In the genomic region with DNA sequence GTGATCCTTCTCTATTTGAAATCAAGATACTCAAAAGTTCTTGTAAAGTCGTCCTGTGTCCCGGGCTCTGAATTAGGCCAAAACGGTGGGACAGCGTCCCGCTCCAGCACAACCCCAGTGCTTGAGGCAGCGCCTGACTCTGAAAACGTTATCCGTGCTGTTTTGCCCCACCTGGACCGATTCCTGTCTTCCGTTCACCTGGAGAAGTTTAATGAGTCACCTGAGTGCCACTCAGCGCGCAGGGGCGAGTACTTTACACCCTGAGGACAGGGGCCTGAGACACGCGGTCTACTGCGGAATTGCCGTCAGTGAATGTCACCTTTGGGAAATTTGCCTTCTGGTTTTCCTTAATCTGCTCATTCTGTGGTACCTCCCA, we compare ENCODE assay signal across 8 mouse cellular contexts. TPM values are rescaled to one million over a fixed set of nuclear protein-coding genes. Genes with fewer than 3 reads are reported as not detected.
DNase-seq lines count a peak whose midpoint lies in the region; ATAC-seq and TF ChIP-seq lines count a peak whose summit lies in the region.

No protein-coding gene starts in this region.

- ATAC-seq in erythroblast, adult 5-6 weeks (replicated peaks; ENCODE audit: low FRiP score, poor library complexity, severe bottlenecking) = no peak
- ATAC-seq in hindbrain, postnatal 0 days = no peak
- no peak for ATAC-seq in liver, embryonic 14.5 days (ENCODE audit: insufficient read depth)
- no peak for ATAC-seq in neural tube, embryonic 15.5 days (ENCODE audit: low FRiP score)

- TF ChIP-seq EP300 in liver, embryonic 14.5 days (IDR thresholded peaks at IDR 0.05; ENCODE audit: low read depth) = no peak

- peaks cover 4% of the 10 kb centered on the region; the same call in 1 of the 2 replicates for H3K27me3 ChIP-seq in erythroblast, embryonic 14.5 days (ENCODE audit: control insufficient read depth)
- H3K27me3 ChIP-seq in hindbrain, postnatal 0 days (ENCODE audit: insufficient read depth, low read length) = no peaks in the 10 kb centered on the region
- H3K27me3 ChIP-seq in liver, embryonic 14.5 days (ENCODE audit: control insufficient read depth, insufficient read depth, low read length) = no peaks in the 10 kb centered on the region
- peaks cover 9% of the 10 kb centered on the region; the same call in 1 of the 2 replicates for H3K27me3 ChIP-seq in neural tube, embryonic 15.5 days (replicated peaks)

- WGBS in bone marrow, adult 2 months = 8% methylated on average over 17 of the region's 17 CpGs
- WGBS in hindbrain, postnatal 0 days = 6% methylated on average over 17 of the region's 17 CpGs
- 5% methylated on average over 17 of the region's 17 CpGs for WGBS in liver, embryonic 14.5 days (ENCODE audit: insufficient replicate concordance)
- 3% methylated on average over 17 of the region's 17 CpGs for WGBS in neural tube, embryonic 15.5 days

- DNase-seq in hindbrain, postnatal 0 days (ENCODE audit: low spot score) = no peak
- DNase-seq in liver, embryonic 14.5 days (ENCODE audit: low read depth in 3 of 3, low spot score in 3 of 3) = no peak
- DNase-seq in spleen, adult 18-20 months = no peak
- DNase-seq in right cerebral cortex, postnatal 25 days = no peak

- H3K4me2 ChIP-seq in hindbrain, postnatal 0 days (ENCODE audit: low read depth, low read length) = peak overlapping the region; percentile 78
- peak overlapping the region; percentile 96 for H3K4me2 ChIP-seq in liver, embryonic 14.5 days (ENCODE audit: low read depth)
- peak overlapping the region; percentile 79 for H3K4me2 ChIP-seq in neural tube, embryonic 15.5 days

- peak overlapping the region; percentile 76; the same call in 1 of the 2 replicates for H3K9ac ChIP-seq in hindbrain, postnatal 0 days (replicated peaks; ENCODE audit: low read length)
- peak overlapping the region; percentile 75 for H3K9ac ChIP-seq in liver, embryonic 14.5 days (replicated peaks)
- peak overlapping the region; percentile 12; the same call in 1 of the 2 replicates for H3K9ac ChIP-seq in neural tube, embryonic 15.5 days (replicated peaks)

- no peak overlapping the region for H3K27ac ChIP-seq in bone marrow, adult 2 months (ENCODE audit: control insufficient read depth, insufficient read depth, low read depth, low read length, poor library complexity)
- H3K27ac ChIP-seq in hindbrain, postnatal 0 days = peak overlapping the region; percentile 45; the same call in 1 of the 2 replicates
- peak overlapping the region; percentile 75 for H3K27ac ChIP-seq in liver, embryonic 14.5 days
- H3K27ac ChIP-seq in neural tube, embryonic 15.5 days (replicated peaks) = no peak overlapping the region

- peaks cover 31% of the 10 kb centered on the region for H3K36me3 ChIP-seq in erythroblast, embryonic 14.5 days (ENCODE audit: control insufficient read depth)
- no peaks in the 10 kb centered on the region for H3K36me3 ChIP-seq in hindbrain, postnatal 0 days (ENCODE audit: insufficient read depth, low read length)
- peaks cover 13% of the 10 kb centered on the region for H3K36me3 ChIP-seq in liver, embryonic 14.5 days (replicated peaks; ENCODE audit: control insufficient read depth, insufficient read depth, low read depth)
- no peaks in the 10 kb centered on the region for H3K36me3 ChIP-seq in neural tube, embryonic 15.5 days

- no peak for TF ChIP-seq POLR2A in bone marrow, adult 2 months (IDR thresholded peaks at IDR 0.05; ENCODE audit: borderline replicate concordance, control insufficient read depth, low read depth, low read length)

- H3K9me3 ChIP-seq in erythroblast, embryonic 14.5 days (ENCODE audit: control insufficient read depth, low read length) = no peaks in the 10 kb centered on the region
- H3K9me3 ChIP-seq in hindbrain, postnatal 0 days (ENCODE audit: low read length) = no peaks in the 10 kb centered on the region
- no peaks in the 10 kb centered on the region for H3K9me3 ChIP-seq in liver, embryonic 14.5 days (ENCODE audit: control insufficient read depth, low read length)
- no peaks in the 10 kb centered on the region for H3K9me3 ChIP-seq in neural tube, embryonic 15.5 days (replicated peaks)

- no peak for TF ChIP-seq CTCF in bone marrow, adult 2 months (IDR thresholded peaks at IDR 0.05; ENCODE audit: control insufficient read depth, insufficient read depth, low read length)
- no peak for TF ChIP-seq CTCF in hindbrain, postnatal 0 days (IDR thresholded peaks at IDR 0.05; ENCODE audit: low read depth)
- TF ChIP-seq CTCF in liver, embryonic 14.5 days (IDR thresholded peaks at IDR 0.05; ENCODE audit: low read depth) = no peak

- peaks cover 73% of the 10 kb centered on the region for H3K4me1 ChIP-seq in erythroblast, embryonic 14.5 days (ENCODE audit: control insufficient read depth)
- peaks cover 4% of the 10 kb centered on the region; the same call in 1 of the 2 replicates for H3K4me1 ChIP-seq in bone marrow, adult 2 months (ENCODE audit: control insufficient read depth, insufficient read depth, low read length)
- H3K4me1 ChIP-seq in hindbrain, postnatal 0 days (ENCODE audit: insufficient read depth, low read length) = no peaks in the 10 kb centered on the region
- H3K4me1 ChIP-seq in liver, embryonic 14.5 days (replicated peaks; ENCODE audit: control insufficient read depth in 2 of 2, insufficient read depth in 2 of 2, low read length in 1 of 2) = peaks cover 29 to 45% of the 10 kb centered on the region in 2 experiments
- peaks cover 35% of the 10 kb centered on the region for H3K4me1 ChIP-seq in neural tube, embryonic 15.5 days

- peak overlapping the region; percentile 78 for H3K4me3 ChIP-seq in erythroblast, embryonic 14.5 days (replicated peaks)
- peak overlapping the region; percentile 48 for H3K4me3 ChIP-seq in bone marrow, adult 2 months (replicated peaks; ENCODE audit: control insufficient read depth, low read depth, low read length)
- H3K4me3 ChIP-seq in hindbrain, postnatal 0 days (ENCODE audit: low read length) = peak overlapping the region; percentile 79
- peak overlapping the region; percentile 25 to 59 for H3K4me3 ChIP-seq in liver, embryonic 14.5 days (ENCODE audit: insufficient read depth in 1 of 2, low read depth in 2 of 2, low read length in 2 of 2)
- peak overlapping the region; percentile 66 for H3K4me3 ChIP-seq in neural tube, embryonic 15.5 days (replicated peaks)

RNA-seq across cellular contexts. Expression of gene Clic4, which starts 0.7 kb away (rescaled TPM):
- polyA plus RNA-seq in erythroblast, embryonic 14.5 days (2012) = 3.6 and 3.8 TPM in 2 replicates
- total RNA-seq in erythroblast, adult 5-6 weeks (2015; ENCODE audit: low replicate concordance) = 24.6 and 29.9 TPM in 2 replicates
- 35.4 and 44.6 TPM in 2 replicates for total RNA-seq in erythroblast, adult 5-6 weeks (2017; ENCODE audit: low replicate concordance)
- polyA plus RNA-seq in bone marrow, adult 2 months (2011; ENCODE audit: insufficient read depth, insufficient read length, low replicate concordance, missing spikeins) = 34.8 and 42.2 TPM in 2 replicates
- total RNA-seq in hindbrain, postnatal 0 days (2014; rRNA removed) = 64.7 and 70.1 TPM in 2 replicates
- polyA plus RNA-seq in hindbrain, postnatal 0 days (2015; fragmentation: Nextera tagmentation; extraction: Ambion mirVana) = 57.1 and 59.7 TPM in 2 replicates
- 29.7 and 40.8 TPM in 2 replicates for polyA plus RNA-seq in liver, embryonic 14.5 days (2012; rRNA removed)
- 65.8 and 76.5 TPM in 2 replicates for polyA plus RNA-seq in liver, embryonic 14.5 days (2014; fragmentation: Nextera tagmentation; extraction: Ambion mirVana)
- polyA plus RNA-seq in neural tube, embryonic 15.5 days (2015; fragmentation: Nextera tagmentation; extraction: Ambion mirVana) = 45.3 and 62.7 TPM in 2 replicates

Comparison
In these comparisons a context has a peak if more than half of its experiments do, and no peak if none do; other contexts are left out.
1. H3K27ac ChIP-seq: peak in hindbrain, postnatal 0 days (single experiment) and liver, embryonic 14.5 days (single experiment); none in bone marrow, adult 2 months (single experiment) and neural tube, embryonic 15.5 days (single experiment).
2. H3K9ac ChIP-seq: peak in every context shown above with its lines; median percentile 76 in hindbrain, postnatal 0 days; 75 in liver, embryonic 14.5 days; 12 in neural tube, embryonic 15.5 days.
3. Peak in every context shown above with its lines, with median percentiles within 50 percentile points of each other: H3K4me3 ChIP-seq and H3K4me2 ChIP-seq.